Mouse (Mus musculus) embryo, embryonic 11 days (tissue): ENCODE measurements around the gene Lin37.
A peak's percentile ranks its signal among the peaks of the same experiment; 100 is the strongest.

Experiments
- DNase-seq: peaks from one replicate; pipeline ENCODE4 v3.0.0-alpha.2; 2015

Lin37 gene

GRCm38 (mm10) chr7:30559443-30559954 lies at the start of gene Lin37:
TSS of gene Lin37 (minus strand) at chr7:30559838.
- DNase-seq: peak; percentile 97

DNA sequence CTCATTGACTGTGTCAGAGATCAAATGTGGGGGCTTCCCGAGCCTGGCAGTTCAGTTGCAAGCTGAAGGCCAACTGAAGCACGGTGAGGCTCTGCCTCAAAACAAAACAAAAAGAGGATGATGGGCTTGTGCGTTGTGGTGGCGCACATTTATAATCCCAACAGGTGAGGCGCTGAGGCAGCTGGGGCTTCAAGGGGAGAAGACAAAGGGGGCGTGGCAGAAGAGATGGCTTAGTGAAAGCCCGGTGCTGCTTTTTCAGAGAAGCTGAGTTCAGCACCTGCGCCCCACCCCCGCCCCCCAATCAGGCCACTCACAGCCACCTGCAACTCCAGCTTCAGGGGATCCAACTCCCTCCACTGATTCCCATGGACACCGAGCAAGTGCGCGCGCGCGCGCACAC lies 48.8 kb upstream of the Lin37 start:
- no peak for DNase-seq

GRCm38 (mm10) chr7:30607706-30608309 lies 48.2 kb upstream of the Lin37 start:
- peak; percentile 63 for DNase-seq

- no peak for DNase-seq
Observed at GRCm38 (mm10) chr7:30604944-30605343, 45.3 kb upstream of the Lin37 start.

DNA sequence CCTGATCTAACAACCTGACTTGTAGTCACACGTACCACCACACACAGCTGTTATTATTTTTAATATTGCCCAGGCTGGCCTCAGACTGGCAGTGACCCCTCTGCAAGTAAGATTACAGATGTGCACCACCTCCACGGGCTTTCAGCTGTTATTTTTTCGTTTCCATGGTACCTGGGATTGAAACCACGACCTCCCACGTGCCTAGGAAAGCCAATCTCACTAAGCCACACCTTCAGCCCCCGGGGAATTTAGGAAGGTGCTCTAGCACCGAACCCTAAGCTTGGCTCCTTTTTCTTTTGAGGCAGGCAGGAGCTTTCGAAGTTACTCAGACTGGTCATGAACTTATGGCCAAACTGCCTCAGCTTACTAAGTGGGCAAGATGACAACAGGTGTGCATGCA lies 44.8 kb upstream of the Lin37 start:
- DNase-seq: no peak

GRCm38 (mm10) chr7:30602583-30602982 lies 42.9 kb upstream of the Lin37 start:
- DNase-seq: no peak

GRCm38 (mm10) chr7:30600651-30601050 lies 41.0 kb upstream of the Lin37 start:
- DNase-seq: no peak

- DNase-seq: peak; percentile 89
Observed at GRCm38 (mm10) chr7:30599933-30600353, 40.3 kb upstream of the Lin37 start.

GRCm38 (mm10) chr7:30598786-30599185 lies 39.1 kb upstream of the Lin37 start, which contains the start of gene Zbtb32:
TSS of gene Zbtb32 (minus strand) at chr7:30598909.
- no peak for DNase-seq

DNA sequence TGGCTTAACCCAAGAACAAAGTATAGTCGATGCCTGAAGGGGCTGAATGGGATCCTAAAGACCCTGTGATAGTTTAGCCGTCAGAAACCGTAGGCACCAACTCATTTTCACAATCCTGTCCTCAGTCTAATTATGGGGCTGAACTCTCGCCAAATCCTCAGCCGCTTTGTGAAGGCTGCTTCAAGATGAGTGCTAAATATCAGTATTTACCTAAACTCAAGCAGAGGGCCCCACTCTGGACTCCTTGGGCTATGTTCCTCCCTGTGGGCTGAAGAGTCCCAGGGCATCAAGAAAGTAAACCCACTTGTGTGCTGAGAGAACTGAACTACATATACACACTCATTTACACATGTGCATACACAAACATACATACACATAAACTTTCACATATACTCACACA lies 37.2 kb upstream of the Lin37 start:
- DNase-seq: no peak

DNA sequence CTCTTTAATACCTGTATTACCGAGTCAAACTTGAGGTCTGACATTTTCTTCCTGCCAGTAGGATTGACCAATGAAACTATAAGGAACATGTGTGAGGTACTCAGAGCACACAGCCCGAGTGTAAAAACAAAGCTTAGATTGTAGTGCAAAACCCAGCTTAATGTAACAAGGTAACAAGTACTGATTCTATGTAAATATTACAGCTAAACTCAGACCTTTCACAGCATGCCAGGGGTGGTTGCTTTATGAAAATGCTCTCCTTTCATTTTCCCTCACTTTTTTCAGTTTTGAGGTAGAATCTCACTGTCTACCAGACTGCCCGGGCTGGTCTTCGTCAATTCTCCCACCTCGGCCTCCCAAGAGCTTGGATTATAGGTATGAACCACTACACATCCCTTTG lies 36.5 kb upstream of the Lin37 start:
- DNase-seq: no peak

DNA sequence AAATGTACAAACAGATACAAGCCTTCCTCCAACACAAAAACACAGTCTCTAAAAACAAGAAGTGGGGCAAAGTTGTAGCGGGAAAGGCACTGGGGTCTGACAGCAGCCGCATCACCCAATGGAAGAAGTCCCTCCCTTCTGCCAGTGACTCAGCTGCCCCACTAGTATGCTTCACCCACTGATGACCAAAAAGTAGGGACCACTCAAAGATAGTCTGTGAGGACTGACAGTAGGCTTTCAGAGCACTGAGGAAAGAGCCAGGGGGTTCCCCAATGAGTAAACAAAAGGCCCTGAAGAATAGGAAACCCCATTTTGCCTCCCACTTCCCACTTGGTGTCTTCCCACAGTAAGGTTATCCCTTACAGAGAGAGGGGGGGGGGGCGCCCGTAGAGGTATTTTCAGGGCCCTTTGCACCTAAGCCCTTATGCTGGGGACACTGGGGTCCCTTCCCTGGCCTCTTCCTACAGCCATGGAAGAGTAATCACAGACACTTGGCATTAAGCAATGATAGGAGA lies 34.9 kb upstream of the Lin37 start:
- DNase-seq: no peak

DNA sequence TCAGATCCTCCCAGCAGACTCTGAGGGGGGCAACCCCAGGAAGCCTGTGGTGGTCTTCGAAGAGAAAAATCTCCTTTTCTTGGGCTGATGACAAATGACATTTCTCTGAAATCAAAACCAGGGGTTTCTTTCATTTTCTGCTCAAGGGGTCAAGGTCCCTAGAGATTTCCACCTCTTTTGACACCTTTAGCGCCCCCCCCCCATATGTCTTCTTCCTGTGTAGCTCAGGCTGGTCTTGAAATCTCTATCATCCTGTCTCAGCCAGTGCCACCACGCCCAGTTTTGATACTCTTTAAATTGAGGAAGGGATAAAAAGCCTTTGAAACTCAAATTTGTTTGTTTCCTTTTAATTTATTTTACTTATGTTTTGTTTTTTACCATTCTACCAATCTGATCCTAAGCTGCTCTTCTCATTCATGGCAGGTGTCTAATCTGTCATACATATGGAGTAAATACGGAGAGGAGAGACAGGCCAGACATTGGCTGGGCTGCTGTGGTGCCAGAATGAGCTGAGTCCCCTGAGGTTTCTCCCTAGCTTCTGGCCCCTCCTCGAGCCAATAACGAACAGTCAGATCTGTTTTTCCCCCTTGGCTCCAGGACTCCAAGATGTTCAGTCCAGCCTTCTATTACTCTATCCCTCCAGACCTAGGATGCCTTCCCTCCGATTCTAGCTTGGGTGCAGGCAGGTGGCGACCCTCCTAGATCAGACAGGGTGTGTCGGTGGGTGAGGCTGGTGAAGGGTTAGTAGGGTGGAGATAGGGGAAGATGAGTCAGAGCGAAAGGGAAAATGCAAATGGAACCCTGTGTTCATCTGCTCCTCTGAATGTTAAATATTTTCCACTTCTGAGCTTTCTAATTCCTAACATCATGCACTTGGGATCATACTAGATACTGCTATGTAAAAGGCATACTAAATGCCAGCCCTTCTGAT lies 34.2 kb upstream of the Lin37 start:
- no peak for DNase-seq

DNA sequence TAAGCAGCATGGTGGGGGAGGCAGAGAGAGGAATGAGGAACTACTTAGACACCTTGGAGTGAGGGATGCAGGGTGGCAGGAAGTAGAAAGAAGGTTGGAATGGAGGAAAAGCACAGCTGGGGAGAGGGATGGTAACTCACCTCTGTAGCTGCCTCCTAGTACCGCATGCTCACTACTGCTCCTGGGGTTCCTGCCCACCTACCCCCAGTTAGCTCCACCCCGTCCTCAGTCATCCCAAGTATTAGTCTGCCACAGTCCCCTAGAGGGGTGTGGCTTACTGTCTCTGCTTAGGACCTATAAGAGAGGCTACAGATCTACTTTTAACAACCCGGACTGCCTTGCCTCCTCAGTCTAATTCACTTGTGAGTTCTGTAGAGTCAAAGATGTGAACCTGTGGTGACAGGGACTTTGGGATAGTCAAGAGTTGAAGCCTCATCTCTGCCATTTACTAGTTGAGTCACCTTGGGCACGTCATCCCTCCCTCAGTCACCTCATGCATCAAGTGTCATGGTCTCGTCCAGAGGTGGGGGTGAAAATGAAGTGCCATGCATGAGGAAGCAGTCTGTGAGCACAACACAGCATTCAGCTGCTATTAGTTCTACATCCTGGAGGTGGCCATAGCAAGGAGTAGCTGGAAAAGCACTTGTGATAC lies 33.3 kb upstream of the Lin37 start:
- DNase-seq: no peak

DNA sequence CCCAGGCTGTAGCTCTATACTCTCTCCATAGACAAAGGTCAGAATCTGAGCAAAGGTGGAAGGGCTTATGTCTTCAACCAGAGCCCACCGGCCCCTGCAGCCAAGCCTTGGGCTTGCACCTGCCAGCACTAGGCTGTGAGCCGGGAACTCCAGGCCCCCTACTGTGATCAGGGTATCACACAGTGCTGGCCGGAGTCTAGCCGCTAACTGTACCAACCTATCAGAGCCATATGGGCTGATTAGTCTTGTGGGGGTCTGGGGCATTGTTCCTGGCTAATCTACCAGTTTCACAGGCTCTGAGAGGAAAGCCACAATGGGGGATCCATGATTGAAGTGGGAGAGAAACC lies 31.9 kb upstream of the Lin37 start:
- no peak for DNase-seq

- DNase-seq: no peak
Observed at GRCm38 (mm10) chr7:30590927-30591604, 31.4 kb upstream of the Lin37 start.

- DNase-seq: peak; percentile 92
Observed at GRCm38 (mm10) chr7:30589435-30590301, 30.0 kb upstream of the Lin37 start.

- DNase-seq: peak; percentile 99
Observed at GRCm38 (mm10) chr7:30588676-30589434, 29.2 kb upstream of the Lin37 start, which contains the start of gene Kmt2b. TSS of gene Kmt2b (minus strand) at chr7:30588726.

DNA sequence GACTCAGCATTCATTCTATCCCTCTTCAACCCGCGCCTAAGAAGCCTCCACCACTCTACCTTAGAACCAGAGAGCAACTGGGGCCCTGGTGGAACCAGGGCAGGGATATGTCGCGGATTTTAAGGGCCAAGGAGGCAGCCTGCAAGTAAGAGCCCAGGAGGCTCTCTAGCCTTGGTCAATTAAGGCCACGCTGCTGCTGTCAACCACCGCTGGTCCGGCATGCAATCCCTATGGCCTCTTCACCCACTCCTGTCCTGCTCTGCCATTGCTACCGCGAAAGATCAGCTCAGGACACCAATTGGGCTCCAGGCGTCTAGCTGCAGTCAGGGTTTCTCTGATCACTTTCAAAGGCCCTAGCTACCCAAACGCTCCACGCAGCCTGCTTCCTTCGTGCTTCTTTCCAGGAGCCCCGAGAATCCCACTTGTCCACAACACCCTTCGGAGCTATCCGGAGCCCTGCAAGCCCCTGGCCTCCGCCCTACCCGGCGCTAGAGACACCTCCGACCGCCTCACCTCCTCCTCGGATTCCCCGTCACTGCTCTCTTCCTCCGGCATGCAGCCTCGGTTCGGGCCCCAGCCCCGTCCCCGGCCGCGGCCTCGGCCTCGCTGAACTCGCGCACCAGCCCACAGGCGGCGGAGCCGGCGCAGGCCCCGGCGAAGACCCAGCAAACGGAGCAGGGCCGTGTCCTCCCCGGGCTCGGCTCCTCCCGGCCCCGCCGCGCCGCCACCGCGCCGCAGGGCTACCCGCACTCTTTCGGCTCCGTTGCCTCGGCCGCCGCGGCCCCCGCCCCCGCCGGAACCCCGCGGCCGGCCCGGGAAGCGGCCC lies 28.4 kb upstream of the Lin37 start:
- DNase-seq: peak; percentile 42

GRCm38 (mm10) chr7:30586455-30587020 lies 26.9 kb upstream of the Lin37 start:
- no peak for DNase-seq
